Mouse (Mus musculus) layer of hippocampus, adult 18-20 months (tissue): ENCODE measurements at regions not wholly inside any gene's neighbourhood (a gene's known extent, or its start where the extent isn't known, plus 50 kb on each side); places are given as distances from the start of the nearest gene placed in this dataset.

Source experiments
- DNase-seq, 2 experiments: peaks; one replicate each; pipeline ENCODE4 v3.0.0; 2022; ENCODE audit warnings: low spot score in 2 of 2

DNA sequence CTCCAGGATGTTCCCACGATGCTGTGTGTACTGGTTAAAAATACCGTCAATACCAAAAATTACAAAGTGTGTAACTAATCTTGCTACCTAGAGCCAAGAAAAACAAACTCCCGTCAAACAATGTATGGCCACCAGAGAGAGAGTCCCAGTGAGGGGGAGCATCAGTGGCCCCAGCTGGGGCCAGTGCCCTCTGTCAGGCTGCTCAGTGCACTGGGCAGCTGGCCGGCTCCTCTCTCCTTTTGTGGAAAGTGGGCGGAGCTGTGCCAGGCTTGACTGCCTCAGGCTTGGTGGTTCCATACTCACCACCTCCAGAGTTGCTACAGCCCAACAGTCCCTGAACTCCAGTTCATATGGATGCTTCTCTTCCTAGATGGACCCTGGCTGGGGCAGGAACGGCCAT, 53.8 kb upstream of the Sept5 start:
- no peak for DNase-seq

DNA sequence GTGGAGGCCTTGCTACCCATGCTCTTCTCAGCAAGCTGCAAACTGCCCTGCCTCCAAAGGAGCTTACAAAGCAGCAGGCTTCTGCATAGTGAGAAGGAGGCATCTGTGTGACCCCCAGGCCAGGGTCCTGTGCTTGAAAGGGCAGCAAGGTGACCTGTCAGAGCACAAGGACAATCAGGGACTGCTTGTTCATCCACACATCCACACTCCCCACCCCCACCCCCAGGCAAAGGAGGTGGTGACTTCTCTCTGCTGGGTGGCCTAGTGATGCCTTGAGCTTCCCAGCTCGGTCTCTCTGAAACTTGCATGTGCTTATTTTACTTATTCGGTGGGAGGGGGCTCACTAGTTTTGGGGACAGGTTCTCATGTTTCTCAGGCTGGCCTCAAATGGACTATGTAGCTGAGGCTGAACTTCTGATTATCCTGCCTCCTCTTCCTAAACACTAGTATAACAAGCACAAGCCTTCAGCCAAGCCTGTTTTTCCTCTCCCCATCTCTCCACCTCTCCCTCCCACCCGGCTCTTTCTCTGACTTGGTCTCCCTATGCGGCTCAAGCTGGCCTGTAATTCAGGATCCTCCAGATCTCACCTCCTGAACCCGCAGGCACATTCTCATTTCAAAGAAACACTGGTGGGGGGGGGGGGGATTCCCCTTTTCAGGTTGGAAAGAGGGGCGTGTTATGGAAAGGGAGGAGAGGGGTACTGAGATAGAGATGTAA, 56.4 kb upstream of the Sept5 start:
- DNase-seq: no peak

DNA sequence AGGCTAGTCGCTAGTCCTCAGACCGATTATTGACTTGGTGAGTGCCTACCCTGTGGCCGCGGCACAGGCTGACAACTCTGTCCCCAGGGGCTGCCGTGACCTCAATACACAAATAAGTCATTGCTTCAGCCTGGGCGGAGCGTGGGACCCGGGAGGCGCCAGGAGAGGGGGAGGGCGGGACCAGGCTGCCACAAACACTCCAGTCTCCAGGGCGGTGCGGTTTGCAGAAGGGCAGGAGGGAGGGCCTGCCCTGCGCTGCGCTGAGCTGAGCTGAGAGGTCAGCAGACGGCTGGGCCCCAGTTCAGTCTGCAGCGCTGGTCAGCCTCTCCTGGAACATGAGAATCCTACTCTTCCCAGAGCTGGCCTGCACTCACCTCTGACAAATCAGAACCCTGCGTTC, 57.2 kb upstream of the Sept5 start:
- DNase-seq: peak; percentile 48 to 71

DNA sequence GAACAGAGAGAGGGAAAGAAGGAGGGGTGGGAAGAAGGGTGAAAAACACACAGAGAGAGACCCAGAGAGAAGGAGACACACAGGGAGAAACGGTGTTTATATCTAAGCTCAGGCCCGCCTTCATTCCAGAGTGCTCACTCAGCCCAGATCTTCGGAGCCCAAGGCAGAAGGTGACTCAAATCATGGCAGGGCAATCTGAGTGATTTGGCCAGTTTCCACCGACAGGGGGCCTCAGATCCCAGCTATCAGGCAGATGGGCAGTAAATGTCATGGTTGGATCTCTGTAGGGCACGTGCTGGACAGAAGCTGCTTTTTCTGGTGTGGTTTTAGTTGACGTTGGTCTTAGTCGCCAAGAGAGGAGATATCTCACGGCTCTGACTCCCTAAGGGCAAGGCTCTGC, 57.6 kb upstream of the Sept5 start:
- peak in 1 of 2 experiments; percentile 25 for DNase-seq

DNA sequence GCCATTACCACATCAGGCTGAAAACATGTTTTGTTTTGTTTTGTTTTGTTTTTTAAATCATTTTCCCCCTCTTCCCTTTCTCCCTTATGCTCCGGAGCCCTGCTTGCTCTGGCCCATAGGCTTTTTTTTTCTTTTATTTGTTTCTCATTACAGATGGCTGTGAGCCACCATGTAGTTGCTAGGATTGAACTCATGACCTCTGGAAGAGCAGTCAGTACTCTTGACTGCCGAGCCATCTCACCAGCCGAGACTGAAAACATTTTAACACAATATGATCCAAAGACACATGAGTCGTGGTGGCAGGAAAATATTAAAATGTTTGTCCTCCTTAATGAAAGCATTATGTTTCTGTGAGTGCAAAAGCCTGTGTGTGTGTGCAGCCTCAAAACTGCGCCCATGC, 65.8 kb upstream of the Sept5 start:
- DNase-seq: no peak

- DNase-seq: peak; percentile 71 to 91
Measured at GRCm38 (mm10) chr16:18696074-18696819, 66.5 kb upstream of the Sept5 start.

GRCm38 (mm10) chr16:18696820-18697168, 67.0 kb upstream of the Sept5 start:
- no peak for DNase-seq

GRCm38 (mm10) chr16:18704126-18704525, 72.5 kb upstream of the Cldn5 start:
- DNase-seq: no peak

GRCm38 (mm10) chr16:18705028-18705648, 71.5 kb upstream of the Cldn5 start:
- no peak for DNase-seq

DNA sequence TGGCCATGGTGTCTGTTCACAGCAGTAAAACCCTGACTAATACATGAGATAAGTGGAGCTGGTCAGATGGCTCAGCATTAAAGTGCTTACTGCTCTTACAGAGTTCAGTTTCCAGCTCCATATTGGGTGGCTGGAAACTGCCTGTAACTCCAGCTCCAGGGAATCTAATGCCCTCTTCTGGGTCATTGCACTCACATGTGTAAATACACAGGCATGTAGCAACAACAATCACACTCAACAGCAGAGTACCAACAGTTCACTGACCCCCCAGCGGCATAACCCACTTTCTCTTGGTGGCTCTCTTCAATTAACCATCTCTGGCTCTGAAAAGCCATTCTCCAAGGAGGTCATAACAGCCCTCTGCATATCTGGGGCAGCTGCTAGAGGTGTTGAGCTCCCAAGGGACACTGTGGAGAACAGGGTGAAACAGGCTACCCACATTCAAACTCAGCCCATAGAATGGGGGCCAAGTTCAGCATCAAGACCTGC, 65.0 kb upstream of the Cldn5 start:
- DNase-seq: no peak

DNA sequence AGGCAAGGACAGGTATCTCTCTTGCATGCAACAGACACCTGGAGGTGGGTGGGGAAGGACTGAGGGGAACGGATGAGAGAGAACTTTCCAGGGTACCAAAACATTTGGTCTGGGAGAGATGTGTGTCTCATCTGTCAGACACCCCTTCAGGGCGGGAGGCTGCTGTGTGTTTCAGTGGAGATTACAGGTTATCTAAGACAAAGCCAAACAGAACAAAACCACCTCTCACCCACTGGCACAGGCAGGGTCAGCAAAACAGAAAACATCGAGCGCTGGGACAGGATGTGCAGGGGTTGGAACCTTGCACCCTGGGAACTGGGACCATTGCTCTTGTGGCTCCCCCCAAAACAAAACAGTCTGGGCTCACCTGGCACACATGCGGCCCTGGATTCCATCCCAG, 63.6 kb upstream of the Cldn5 start:
- DNase-seq: no peak

- no peak for DNase-seq
Measured at GRCm38 (mm10) chr16:18715381-18715780, 61.3 kb upstream of the Cldn5 start.

- DNase-seq: no peak
Measured at GRCm38 (mm10) chr16:18718040-18718439, 58.6 kb upstream of the Cldn5 start.

DNA sequence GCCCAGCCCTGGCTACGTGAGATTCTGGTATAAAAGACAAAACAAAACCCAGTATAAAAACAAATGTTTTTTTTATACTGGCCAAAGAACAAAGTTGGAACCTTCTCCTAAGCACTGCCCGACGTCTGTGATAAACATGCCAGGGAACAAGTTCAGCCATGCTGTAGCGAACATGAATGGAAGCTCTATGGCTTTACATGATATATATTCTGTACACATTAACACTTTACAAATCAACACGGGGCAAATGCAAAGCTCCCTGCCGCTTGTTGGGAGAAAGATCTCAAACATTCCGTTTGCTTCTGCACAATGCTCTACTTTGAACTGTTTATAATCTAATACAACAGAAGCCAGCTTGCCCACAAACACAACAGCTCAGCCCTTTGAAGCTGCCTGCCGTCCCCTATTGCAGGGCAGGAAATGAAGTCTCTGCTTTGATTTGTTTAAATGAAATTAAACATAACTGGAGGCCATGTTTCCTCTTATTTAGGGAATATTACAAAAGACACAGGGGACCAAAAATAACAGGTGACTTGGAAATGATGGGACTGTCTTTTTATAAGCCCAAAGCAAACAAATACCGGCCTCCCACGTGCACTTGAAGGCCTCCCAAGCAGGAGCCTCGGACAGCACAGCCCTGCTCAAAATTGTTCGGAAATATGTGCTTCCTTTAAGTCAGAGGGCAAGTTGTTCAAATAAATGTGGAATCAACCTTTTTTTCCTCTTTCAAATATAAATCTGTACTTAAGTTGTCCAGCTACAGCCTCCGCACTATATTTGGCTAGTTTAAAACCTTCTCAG, 56.0 kb upstream of the Cldn5 start:
- no peak for DNase-seq

DNA sequence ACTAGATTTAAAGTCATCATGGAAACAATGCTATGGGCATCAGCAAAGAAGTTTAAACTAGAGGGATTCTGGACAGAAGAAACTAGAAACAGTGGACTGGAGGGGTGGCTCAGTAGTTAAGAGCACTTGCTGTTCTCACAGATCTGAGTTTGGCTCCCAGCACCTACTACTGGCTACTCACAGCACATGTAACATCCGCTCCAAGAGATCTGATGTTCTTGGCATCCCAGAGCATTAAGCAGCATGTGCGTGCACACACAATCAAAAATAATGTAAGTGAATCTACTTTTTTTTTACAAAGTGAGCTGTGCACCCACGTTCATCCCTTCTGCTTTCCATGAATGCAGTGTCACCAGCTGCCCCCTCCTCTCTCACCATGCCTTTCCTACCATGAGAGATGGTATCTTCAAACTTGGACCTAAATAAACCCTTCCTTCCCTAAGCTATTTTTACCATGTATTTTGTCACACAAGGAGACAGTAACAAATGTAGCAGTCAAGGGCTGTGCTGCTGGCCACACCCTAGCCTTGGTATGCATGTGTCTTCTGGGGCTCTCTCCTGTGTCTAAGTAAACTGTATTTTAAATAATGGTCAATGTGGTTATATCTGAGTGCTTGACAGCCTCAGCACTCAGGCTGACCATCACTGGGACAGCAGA, 53.3 kb upstream of the Cldn5 start:
- peak in 1 of 2 experiments; percentile 11 for DNase-seq

DNA sequence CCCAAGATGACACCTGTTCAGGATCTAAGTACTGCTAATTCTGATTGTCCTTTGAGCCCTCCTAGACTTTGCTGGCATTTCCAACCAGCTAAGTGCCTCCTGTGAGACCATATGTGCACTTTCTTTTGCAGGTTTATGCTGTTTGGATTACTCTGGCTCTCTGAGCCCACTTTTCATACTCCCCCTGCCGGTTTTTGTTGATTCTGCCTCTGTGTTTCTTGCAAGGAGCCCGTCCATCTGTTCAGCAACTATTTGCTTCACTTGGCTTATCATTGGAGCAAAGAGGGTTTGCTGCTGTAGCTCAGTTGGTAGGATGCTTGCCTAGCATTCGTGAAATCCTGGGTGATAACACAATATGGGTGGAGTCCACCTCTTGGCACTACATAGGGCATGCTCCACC, 52.8 kb upstream of the Cldn5 start:
- DNase-seq: peak in 1 of 2 experiments; percentile 17

- DNase-seq: no peak
Measured at GRCm38 (mm10) chr16:18724706-18725105, 51.9 kb upstream of the Cldn5 start.
